Mouse (Mus musculus): Measurements from ENCODE around the gene Ilf3.

The Ilf3 gene

GRCm38 (mm10) chr9:21340411-21340810 lies 27.3 kb upstream of the Ilf3 start:
- DNase-seq (ENCODE audit: extremely low read depth, insufficient read length, low spot score), result no peak

GRCm38 (mm10) chr9:21346627-21347365 lies 20.9 kb upstream of the Ilf3 start:
- no peak for DNase-seq (ENCODE audit: extremely low read depth, insufficient read length, low spot score)

DNA sequence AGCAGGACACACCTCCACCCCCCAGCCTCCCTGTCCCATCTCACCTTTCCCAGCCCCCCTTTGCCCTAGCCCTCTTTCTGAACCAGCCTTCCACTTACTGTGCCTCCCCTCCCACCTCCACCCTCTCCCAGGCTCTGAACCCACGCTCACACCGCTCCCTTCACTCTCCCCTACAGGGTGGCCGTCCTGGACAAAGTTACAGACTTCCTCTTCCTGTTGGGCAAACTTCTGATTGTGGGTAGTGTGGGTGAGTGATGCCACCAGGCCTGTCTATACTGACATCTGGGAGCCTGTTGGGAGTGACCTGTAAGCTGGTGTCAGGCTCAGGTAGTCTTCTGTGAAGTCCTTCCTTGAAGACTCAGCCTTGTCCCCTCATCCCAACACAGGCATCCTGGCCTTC lies 19.5 kb upstream of the Ilf3 start:
- DNase-seq (ENCODE audit: extremely low read depth, insufficient read length, low spot score), result no peak

- no peak for DNase-seq (ENCODE audit: extremely low read depth, insufficient read length, low spot score)
These were observed 16.5 kb upstream of the Ilf3 start for GRCm38 (mm10) chr9:21351178-21351577.

DNA sequence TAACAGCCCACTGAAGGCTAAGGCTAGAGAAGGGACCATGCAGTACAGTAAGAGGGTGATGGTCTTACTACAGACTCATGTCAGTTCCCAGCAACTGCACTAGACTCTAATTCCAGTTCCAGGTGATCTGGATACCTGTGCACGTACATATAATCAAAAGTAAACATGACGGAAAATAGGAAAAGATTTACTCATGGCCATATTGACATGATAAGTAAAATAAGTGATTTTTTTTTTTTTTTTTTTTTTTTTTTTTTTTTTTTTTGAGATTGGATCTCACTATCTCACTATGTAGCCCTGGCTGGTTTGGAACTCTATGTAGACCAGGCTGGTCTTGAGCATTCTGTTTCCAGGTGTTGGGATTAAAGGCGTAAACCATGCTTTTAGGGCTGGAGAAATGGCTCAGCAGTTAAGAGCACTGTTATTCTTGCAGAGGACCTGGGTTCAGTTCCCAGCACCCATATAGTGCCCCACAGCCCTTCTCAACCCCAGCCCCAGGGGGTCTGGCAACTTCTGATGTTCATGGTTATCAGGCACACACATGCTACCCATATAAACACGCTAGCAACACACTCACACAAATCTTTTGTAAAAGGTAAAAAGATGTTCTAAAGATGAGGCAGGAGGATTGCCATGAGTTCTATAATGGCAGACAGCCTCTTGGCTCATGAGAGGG lies 15.8 kb upstream of the Ilf3 start:
- DNase-seq (ENCODE audit: extremely low read depth, insufficient read length, low spot score), result no peak

DNA sequence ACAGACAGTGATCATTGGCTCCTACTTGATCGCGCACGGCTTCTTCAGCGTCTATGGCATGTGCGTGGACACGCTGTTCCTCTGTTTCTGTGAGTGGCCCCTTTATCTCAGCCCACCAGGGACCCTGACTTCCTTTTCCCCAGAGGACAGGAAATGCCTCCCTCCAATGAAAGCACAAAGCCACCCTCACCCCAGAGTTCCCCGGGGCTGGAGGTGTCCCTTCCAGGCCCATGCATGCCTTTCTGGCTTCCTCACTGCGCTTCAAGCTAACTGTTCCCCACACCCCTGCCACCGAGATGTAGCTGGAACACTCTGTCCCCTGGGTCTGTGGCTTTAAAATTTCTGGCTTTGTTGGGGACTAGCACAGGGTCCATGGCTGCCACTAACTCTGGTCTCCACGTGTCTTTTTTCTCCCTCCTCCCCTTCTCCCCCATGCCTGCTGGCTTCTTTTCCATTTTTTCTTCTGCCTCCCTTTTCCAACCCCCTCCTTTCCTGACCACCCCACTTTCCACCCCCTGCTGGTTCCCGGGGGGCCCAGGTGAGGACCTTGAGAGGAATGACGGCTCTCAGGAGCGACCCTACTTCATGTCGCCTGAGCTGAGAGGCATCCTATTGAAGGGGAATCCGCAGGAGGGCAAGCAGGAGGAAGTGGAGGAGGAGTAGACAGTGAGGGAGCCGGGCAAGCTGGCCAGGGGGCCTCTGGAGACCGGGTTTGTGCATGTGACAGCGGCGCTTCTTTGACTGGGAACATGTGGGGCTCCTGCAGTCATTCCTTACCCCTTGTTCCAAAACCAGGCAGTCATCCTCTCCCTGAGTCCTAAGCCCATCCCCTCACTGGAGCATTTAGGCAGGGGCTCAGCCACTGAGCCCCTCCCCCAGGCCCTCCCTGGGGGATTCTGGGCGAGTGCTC lies 15.0 kb upstream of the Ilf3 start:
- no peak for DNase-seq (ENCODE audit: extremely low read depth, insufficient read length, low spot score)

GRCm38 (mm10) chr9:21353373-21353686 lies 14.3 kb upstream of the Ilf3 start:
- DNase-seq (ENCODE audit: extremely low read depth, insufficient read length, low spot score), result no peak

DNA sequence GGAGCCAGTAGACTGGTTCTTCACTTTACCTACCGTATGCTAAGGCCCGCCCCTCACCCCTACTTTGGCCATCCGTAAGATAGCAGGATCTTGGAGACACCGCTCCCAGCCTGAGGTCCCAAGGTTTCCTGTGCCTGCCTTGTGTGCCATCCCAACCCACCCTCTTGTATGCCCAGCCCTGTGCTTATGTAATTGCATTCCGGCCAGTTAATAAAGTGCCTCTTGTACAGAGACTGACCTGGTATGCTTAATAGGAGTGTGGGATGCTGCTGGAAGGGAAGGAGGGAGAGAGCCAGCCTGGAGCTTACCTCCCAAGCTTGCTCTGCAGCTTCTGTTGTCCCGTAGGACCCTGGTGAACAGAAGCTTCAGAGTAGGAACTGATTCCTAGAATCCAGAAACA lies 12.9 kb upstream of the Ilf3 start:
- DNase-seq (ENCODE audit: extremely low read depth, insufficient read length, low spot score), result no peak

GRCm38 (mm10) chr9:21356981-21357718 lies 10.5 kb upstream of the Ilf3 start:
- no peak for DNase-seq (ENCODE audit: extremely low read depth, insufficient read length, low spot score)

GRCm38 (mm10) chr9:21366541-21367220 lies 990 bp upstream of the Ilf3 start:
- DNase-seq (ENCODE audit: extremely low read depth, insufficient read length, low spot score), result no peak

DNA sequence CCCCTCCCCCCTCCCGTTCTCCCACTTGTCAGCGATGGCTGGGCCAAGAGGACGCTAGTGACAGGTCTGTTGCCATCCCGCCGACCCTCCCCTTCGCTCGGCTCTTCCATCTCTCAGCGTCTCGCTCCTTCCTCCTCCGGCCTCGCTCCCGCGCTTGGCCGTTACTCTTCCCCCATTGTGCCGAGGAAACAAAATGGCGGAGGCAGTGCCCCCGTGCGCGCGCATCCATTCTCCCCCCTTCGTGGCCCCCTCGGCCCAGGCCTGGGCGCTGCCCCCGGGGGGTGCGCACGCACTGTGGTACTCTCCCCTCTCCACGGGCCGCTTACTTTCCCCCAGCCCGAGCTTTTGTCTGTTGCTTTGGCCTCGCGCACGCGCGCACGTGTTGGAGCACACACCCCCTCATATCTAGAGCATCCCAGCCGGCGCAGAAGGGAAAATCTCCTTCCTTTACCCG lies 487 bp downstream of the Ilf3 start:
- peak; percentile 67 for DNase-seq (ENCODE audit: extremely low read depth, insufficient read length, low spot score)

DNA sequence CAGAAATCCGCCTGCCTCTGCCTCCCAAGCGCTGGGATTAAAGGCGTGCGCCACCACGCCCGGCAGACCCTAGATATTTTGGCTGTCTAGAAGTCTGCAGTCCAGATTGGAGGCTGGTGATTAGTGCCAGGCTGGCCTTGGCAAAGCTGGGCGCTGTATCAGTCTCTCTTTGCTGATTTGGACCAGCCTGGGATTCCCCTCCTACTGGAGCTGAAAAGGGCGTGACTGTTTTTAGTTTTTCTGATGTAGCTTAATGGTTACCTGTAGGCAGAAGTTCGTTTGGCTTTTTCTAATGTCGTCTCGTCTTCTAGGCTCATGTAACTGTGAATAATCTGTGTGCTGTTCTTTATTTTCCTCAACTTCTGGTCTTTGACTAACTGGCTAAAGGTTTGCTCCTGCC lies 1.4 kb downstream of the Ilf3 start:
- DNase-seq (ENCODE audit: extremely low read depth, insufficient read length, low spot score), result no peak

GRCm38 (mm10) chr9:21370876-21371275 lies 3.2 kb downstream of the Ilf3 start:
- no peak for DNase-seq (ENCODE audit: extremely low read depth, insufficient read length, low spot score)

DNA sequence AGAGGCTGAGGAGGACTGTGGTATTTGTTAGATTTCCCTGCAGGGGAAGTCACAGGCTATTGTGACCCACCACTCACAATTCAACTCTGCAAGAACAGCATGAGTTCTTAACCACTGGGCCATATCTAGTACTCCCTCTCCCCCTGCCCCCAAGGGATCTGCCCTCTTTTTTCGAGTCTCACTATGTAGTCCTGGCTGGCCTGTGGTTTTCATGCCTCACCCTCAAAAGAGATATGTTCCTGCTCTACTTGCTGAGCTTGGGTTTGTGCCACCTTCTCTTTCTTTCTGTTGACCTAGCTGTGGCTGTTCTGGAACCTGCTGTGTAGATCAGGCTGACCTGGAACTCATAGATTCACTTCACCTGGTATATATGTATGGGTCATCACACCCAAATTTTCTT lies 4.8 kb downstream of the Ilf3 start:
- DNase-seq (ENCODE audit: extremely low read depth, insufficient read length, low spot score), result no peak

DNA sequence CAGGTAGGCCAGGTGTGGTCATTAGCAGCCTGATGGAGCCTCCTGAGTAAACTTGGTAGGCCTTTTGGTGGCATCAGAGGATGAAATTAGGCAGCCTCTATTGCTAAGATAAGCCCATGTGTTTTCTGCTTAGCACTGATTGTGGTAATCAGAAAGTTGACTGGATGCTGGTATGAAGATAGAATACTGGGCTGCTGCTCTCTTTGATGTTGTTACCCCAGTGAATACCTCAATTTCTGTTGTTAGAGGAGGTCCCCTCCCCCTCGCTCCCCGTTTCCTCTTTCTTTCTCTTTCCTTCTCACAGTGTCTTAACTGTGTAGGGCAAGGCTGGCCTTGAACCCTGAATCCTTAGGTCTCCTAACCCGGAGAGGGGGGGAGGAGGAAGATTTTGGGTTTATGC lies 11.5 kb downstream of the Ilf3 start:
- no peak for DNase-seq (ENCODE audit: extremely low read depth, insufficient read length, low spot score)

DNA sequence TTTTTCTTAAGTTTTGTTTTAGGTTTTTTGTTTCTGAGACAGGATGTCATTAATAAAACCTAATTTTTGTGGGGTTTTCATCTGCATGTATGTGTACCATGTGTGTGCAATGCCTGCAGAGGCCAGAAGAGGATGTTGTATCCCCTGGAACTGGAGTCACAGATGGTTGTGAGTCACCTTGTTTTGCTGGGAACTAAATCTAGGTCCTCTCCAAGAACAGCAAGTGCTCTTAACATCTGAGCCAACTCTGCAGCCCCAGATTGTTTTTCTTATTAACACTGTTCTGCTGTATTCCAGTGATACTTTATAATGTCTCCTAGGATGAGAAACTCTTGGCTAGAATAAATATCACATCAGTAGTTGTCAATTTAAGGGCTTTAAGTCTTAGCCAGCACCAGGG lies 13.2 kb downstream of the Ilf3 start:
- no peak for DNase-seq (ENCODE audit: extremely low read depth, insufficient read length, low spot score)

GRCm38 (mm10) chr9:21383966-21384365 lies 16.3 kb downstream of the Ilf3 start:
- DNase-seq (ENCODE audit: extremely low read depth, insufficient read length, low spot score), result no peak

DNA sequence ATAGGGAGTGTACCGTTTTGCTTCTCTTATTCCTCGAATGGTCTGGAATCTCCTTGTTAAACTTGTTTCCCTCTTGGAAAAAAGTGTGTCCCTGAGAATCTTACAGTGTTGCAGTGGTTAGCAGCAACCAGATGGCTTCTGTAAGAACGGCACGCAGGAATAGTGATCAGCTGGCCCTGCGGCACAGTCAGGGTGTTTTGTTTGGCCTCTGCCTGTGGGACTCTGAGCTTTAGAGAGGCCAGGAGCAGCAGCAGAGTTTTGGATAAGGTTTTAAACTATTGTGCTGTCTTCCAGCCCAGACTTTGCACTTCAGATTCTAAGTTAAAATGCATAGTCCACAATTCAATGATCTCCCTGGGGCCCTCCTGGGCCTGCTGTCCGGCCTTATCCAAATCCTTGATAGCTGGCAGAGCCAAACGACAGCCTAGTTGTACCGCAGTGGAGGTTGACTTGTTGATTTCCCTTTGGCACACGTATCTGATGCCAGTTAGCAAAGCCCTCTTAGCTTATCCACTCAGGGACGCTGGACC lies 25.0 kb downstream of the Ilf3 start:
- DNase-seq (ENCODE audit: extremely low read depth, insufficient read length, low spot score), result no peak

DNA sequence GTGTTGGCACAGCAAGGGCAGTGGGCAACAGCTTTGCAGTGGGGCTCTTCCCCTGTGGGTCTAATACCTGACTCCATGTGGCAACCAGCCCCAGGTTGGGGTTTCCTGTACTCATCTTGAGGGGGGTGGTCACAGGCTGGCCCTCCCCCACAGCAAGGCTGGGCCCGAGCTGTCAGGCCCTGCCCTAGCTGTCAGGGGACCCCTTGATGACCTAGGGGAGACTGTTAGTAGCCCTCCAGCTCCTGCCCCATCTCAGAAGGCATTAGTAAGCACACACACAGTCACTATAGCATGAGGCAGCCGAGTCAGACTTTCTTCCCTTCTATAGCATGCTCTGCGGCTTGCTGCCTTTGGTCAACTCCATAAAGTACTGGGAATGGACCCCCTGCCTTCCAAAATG lies 28.0 kb downstream of the Ilf3 start:
- DNase-seq (ENCODE audit: extremely low read depth, insufficient read length, low spot score), result no peak

DNA sequence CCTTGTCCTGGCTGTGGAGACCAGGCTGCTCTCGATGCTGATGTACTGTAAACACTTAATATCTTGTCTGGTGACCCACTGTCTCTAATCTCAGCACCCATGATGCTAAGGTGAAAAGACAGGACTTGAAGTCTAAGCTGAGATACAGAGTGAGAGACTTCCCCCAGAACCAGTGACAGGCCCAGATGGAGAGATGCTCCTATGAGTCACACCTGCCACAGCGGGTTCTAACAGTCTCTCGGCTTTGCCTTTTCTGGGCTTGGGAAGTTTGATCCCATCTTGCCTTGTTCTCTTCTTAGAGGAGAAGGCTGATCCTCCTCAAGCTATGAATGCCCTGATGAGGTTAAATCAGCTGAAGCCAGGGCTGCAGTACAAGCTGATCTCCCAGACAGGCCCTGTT lies 29.5 kb downstream of the Ilf3 start:
- no peak for DNase-seq (ENCODE audit: extremely low read depth, insufficient read length, low spot score)

All from 3134 (cell line).